Mouse (Mus musculus) gastrocnemius, postnatal 4 days (tissue): Measurements from ENCODE around the gene Krit1. TPM values are rescaled to one million over a fixed set of nuclear protein-coding genes. Genes with fewer than 3 reads are reported as not detected.
A peak's percentile ranks its signal among the peaks of the same experiment; 100 is the strongest.
"Not testable (repeated sequence)": the region's sequence is repeated elsewhere in the genome, so short reads cannot be mapped to it uniquely, and the experiment has no call there.

ENCODE experiments used
- DNase-seq, 2 experiments: peaks; one replicate each; pipeline ENCODE4 v3.0.0; 2021 to 2022; ENCODE audit warnings: low spot score in 2 of 2, mixed read lengths in 2 of 2
- long read RNA-seq, 2 experiments: library from polyadenylated mRNA; stranded (forward); transcript quantifications; one replicate each; pipeline ENCODE4 v2.0.0; 2021
- total RNA-seq, 2 experiments: library from RNA; stranded (reverse); gene quantifications; 2 replicates each; pipeline ENCODE4 v1.2.3; 2021

The Krit1 gene
- total RNA-seq: 10 to 100 TPM; 26.1 to 34.0 TPM
- long read RNA-seq, experiment 1, transcript Krit1-201 (17 exons, 2,930 nt): major isoform, 12 of 39 reads
- long read RNA-seq, experiment 1, partial matches to known transcripts: 2 of 39 reads
- long read RNA-seq, experiment 1, other reads (novel, unspliced or antisense): 25 of 39 reads
- long read RNA-seq, experiment 2, full-length matches to known transcripts: 12 of 31 reads
- long read RNA-seq, experiment 2, partial matches to known transcripts: 2 of 31 reads
- long read RNA-seq, experiment 2, other reads (novel, unspliced or antisense): 17 of 31 reads

- peak; percentile 84 to 93 for DNase-seq
These were observed at the start of gene Krit1, which contains the start of gene Ankib1 for GRCm38 (mm10) chr5:3802433-3803291. Gene Krit1, plus strand, starts transcription at chr5:3803184. Gene Ankib1, minus strand, starts transcription at chr5:3802925.

DNA sequence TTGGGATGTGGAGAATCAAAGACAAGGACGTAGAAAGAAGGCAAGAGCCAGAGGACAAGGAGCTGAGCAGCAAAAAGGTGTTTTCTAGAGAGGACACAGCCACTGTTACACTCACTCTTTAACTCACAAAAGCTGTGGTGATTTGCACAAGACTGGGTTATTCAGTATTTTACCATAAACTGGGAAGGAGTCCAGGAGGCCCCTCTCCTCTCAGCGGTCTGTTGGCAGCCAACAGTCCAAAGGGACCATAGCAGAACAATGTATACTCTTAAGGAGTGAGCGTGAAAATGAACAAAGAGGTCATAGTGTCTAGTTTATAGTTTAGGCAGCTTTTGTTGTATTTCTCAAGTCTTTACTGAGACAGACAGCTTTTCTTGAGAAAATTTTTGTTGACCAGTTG is 31.5 kb upstream of the Krit1 start:
- DNase-seq: no peak

GRCm38 (mm10) chr5:3772017-3772416 is 31.0 kb upstream of the Krit1 start:
- DNase-seq: no peak

DNA sequence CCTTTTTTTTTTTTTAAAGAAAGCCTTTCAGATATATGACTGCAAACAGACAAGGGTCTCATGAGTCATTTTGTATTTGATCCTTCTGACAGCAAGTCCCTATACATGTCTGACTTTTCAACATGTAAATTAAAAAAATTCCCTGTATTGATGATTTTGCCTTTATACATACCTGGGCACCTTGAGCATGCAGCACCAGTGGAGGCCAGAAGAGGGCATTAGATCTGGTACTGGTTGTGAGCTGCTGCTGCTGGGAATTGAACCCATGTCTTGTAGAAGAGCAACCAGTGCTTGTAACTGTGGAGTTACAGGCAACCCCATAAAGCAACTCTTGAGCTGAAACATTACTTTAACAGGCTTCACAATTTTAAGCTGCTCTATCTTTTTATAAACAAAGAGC is 20.3 kb upstream of the Krit1 start:
- DNase-seq: no peak

DNA sequence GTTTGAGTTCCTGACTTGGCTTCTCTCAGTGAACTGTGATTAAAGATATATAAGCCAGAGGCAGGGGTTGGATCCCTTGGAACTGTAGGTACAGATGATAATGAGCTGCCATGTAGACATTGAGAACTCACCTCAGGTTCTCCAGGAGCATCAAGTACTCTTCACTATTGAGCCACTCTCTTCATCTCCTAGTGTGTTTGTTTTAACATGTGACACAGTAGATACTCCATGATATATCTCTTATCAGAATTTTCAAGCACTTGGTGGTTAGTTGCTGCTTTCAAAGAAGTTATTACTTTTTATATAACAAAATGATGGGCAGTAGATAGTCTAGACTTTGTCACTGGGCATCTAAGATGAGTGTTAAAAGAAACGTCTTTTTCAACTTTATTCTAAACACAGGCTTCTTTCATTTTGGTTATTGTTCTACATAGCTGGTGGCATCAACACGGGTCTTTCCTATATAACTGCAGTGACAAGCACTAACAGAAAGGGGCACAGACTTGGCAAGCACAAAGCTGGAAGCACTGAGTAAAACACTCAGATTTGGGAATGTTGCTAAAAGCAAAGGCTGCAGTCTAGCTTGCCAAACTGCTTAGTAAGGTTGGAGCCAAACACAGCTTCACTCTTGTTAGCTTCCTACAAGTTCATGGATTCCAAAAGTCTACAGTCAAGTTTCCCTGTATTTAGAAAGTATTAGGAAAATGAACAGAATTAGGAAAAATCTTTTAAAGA is 18.9 kb upstream of the Krit1 start:
- DNase-seq: no peak

GRCm38 (mm10) chr5:3784751-3785496 is 18.1 kb upstream of the Krit1 start:
- no peak for DNase-seq

DNA sequence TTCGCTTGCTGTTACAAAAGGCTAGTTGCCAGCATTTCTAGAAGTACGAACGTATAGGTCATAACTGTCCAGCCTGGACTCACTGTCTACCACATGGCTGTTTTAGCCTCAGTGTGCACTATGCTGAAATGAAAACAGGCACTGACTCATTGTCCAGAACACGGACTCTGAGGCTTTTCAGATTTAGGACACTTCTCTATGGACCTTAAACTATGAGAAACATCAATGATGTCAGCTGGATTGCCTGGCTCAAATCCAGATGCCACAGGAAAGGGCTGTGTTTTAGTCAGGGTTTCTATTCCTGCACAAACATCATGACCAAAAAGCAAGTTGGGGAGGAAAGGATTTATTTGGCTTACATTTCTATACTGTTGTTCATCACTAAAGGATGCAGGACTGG is 15.4 kb upstream of the Krit1 start:
- no peak for DNase-seq

GRCm38 (mm10) chr5:3791048-3791447 is 11.9 kb upstream of the Krit1 start:
- no peak for DNase-seq

GRCm38 (mm10) chr5:3797101-3797500 is 5.9 kb upstream of the Krit1 start:
- not testable (repeated sequence) for DNase-seq

DNA sequence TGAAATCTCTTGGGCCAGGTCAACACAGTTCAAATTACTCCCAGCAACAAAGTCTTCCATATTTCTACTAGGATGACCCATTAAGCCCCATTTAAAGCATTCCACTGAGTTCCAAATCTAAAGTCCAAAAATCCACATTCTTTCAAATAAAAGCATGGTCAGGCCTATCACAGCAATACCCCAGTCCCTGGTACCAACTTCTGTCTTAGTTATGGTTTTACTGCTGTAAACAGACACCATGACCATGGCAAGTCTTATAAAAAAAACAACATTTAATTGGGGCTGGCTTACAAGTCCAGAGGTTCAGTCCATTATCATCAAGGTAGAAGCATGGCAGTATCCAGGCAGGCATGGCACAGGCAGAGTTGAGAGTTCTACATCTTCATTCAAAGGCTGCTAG is 4.3 kb upstream of the Krit1 start:
- not testable (repeated sequence) for DNase-seq

- no peak for DNase-seq
These were observed 2.9 kb upstream of the Krit1 start for GRCm38 (mm10) chr5:3800041-3800440.

GRCm38 (mm10) chr5:3800881-3801280 is 2.1 kb upstream of the Krit1 start:
- no peak for DNase-seq

DNA sequence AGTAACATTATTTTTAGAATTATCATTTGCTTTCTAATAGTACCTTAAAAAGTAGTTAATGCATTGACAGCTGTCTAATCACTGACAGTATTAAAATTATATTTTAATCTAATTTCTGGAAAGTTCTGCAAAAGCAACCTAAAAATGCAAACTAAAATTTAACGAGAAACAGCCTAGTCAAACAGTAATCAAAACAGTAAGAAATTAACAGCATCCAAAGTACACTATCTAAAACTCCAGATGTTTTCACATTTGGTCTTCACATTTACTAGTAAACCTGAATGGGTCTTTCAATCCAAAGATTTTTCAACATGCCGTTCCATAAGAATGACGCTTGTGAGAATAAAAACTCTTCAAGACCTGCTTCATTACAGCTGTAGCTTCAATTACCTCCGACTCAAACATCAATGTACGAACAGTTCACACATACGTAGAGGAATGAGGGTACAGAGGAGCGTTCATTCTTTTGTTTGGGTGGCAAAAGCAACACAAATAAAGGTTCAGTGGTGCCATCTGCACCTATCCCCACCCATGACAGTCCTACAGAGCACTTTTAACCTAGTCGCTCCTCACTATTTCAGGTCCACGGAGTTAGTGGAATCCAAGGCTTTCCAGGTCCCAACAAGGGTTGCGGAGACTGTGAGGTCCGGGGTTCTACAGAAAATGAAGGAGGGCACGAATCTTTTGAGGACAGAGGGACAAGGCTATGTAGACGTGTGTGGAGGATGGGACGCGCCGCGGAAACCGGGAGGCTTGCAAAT is 1.1 kb upstream of the Krit1 start:
- DNase-seq: no peak

DNA sequence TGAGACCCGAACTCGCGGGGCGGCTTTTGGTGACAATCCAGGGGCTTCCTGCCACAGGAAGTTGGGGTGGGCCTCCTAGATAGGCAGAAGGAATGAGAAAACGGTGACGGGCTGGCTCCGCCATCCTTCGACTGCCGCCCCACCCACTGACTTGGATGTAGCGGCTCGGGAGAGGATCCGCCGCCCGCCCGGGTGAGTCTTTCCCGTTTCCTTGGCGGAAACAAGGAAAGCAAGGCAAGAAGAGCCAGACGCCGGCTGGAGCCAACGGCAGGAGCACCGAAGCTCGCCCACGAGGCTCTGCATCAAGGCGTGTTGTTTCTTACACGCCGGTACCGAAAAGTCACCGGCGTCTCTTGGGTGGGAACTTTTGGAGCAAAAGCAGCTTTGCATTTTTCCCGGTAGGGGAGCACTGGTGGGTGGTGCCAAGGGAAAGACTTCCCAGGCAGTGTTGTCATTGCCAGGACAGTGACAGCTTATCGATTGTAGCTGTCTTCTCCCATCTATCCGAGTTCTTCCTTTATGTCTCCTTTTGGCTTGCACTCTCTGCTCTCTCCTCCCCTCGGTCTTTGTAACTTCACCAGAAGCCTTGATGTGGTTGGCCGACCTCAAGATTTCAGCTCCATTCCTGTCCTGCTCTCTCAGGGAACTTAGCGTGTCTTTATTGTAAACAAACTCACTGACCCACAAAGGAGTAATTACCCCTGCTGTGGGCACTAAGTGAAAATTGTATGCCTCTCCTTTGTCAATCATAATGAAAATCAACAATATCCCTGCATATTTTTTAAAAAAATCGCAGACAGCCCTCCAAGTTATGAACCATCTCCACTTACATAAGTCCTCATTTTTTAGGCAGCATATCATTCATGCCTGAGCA is 545 bp downstream of the Krit1 start:
- DNase-seq: no peak

GRCm38 (mm10) chr5:3808472-3808871 is 5.5 kb downstream of the Krit1 start:
- no peak for DNase-seq

- no peak for DNase-seq
These were observed 31.1 kb downstream of the Krit1 start for GRCm38 (mm10) chr5:3834107-3834506.

- DNase-seq: no peak
These were observed 42.0 kb downstream of the Krit1 start, which contains the start of gene Lrrd1 for GRCm38 (mm10) chr5:3845026-3845425. Gene Lrrd1, plus strand, starts transcription at chr5:3845173.

- no peak for DNase-seq
These were observed 67.2 kb downstream of the Krit1 start for GRCm38 (mm10) chr5:3870161-3870560.

DNA sequence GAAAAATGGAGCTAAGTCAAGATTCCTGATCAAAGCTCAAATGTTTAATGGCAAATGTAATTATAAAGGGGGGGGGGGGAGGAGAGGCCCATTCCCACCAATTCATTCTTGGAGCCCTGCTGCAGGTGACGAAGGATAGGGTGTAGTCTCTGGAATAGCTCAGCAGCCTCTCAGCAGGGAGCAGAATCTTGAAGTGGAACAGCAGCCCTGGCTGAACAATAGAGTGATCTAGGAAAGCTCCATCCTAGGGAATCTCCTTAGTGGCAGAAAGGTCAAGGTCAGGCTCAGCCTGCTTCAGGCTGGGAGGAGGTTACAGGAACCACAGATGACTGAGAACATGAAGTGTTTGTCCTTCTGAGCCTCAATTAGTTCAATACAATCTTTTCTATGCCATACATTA is 69.4 kb downstream of the Krit1 start:
- no peak for DNase-seq
